Mouse (Mus musculus): Measurements from ENCODE around the gene Clvs2. TPM values are rescaled to one million over a fixed set of nuclear protein-coding genes. Genes with fewer than 3 reads are reported as not detected.

The Clvs2 gene
- polyA plus RNA-seq, 1 experiment from 2014 or later, result 13.4 TPM

Other genes starting within 250 kb of the Clvs2 start
- gene Sult3a2, start 161.9 kb upstream of the Clvs2 start, polyA plus RNA-seq (2015; fragmentation: Nextera tagmentation; extraction: Ambion mirVana), result not detected in 2 replicates
- not detected in 2 replicates for gene Sult3a1, start 233.0 kb upstream of the Clvs2 start, polyA plus RNA-seq (2015; fragmentation: Nextera tagmentation; extraction: Ambion mirVana)

Data from hindbrain, embryonic 13.5 days (tissue).